Mouse (Mus musculus) ovary, postnatal 14 days (tissue): ENCODE data around the gene Dspp.

ENCODE experiments used
- DNase-seq: peaks from one replicate; pipeline ENCODE4 v3.0.0; 2022; ENCODE audit warnings: low spot score

Dspp gene

DNA sequence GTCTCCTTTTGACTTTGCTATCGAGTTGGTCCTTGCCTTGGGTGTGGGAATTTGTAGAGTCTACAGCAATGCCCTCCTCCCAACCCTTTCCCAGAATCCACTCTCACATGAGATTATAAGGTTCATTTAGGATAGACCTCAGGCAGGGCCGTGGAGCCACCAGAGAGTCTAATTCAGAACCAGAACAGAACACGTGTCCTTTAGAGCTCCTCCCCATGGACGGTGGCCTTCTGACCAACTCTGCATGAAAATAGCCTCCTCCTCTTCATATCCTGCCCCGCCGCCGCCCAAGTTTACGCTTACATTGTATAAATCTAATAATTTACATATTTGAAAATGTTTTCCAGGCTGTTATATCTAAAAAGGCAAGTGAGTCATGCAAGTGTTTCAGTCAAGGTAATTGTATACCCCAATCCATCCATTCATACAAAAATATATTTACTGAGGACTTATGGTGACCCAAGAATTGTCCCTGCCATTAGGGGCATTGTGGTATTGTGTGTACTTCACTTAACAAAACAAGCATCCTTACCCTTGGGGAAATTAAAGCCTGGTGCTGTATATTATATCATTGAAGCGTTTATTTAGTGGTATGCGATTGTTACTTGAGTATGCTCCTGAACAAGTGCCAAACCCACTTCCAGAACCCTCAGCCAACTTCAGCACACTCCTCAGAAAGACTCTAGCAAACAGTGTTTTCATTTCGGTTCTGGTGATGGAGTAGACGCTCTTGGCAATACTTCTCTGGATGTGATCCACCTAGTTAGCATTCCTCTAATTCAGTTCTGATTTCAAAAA lies 30.8 kb downstream of the Dspp start:
- DNase-seq: no peak

DNA sequence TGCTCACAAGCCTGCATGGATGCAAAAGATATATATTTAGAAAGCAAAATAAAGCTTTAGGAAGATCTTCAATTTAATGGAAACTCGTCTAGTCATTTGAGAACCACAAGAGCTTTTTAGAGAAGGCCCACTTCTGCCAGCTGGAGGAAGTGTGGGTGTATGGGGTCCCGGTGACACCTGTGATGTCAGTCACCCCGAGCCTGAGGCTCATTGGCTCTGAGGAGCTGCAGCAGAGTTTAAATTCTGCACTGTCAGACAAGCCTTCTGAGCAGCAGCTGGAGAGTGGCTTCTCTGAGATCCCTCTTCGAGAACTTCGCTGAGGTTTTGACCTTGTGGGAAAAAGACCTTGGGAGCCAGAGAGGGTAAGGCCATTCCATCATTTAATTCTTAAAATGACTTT lies 31.8 kb downstream of the Dspp start, which contains the start of gene Dmp1:
Dmp1 (plus strand) TSS at position 263 of the 400 bp plus-strand sequence.
- no peak for DNase-seq

DNA sequence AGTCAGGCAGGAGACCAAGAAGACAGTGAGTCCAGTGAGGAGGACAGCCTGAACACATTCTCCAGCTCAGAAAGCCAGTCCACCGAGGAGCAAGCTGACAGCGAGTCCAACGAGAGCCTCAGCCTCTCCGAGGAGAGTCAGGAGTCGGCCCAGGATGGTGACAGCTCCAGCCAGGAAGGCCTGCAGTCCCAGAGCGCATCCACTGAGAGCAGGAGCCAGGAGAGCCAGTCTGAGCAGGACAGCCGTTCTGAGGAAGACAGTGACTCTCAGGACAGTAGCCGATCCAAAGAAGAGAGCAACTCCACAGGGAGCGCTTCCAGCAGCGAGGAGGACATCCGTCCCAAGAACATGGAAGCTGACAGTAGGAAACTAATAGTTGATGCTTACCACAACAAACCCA lies 42.0 kb downstream of the Dspp start:
- DNase-seq: no peak

DNA sequence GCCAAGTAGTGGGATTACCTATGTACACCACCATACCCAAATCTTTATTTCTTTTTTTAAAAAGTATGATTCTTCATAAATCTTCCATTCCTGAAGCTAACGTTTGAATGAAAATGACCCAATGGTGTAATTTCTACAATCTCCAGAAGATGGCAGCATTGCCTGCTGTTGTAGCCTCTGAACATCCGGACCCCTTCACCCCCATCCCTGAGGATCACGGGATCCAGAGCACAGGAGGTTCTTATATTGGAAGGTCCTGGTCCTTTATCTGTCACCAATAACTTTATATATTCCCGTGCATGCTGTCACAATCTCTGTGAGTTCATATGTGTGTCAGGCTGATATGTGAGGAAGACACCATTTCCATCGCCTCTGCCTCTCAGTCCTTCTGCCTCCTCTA lies 48.4 kb downstream of the Dspp start:
- peak; percentile 29 for DNase-seq

DNA sequence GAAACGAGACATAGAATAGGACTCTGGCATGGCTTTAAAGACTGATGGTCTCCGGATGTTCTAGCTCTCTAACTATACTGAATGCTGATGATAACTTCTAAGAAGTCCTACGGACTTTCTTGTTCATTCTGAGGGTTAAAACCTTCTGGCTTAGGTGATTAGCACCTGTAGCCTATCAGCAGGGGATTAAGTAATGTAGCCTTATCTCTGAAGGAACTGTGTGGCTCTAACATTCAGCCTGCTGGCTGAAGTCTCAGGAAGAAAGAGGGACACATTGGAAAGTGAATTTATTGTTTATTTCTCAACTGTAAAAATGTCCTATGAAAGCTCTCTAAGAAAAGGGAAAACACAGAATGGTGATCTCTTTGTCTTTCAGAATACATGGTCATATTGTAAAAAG lies 53.8 kb downstream of the Dspp start:
- DNase-seq: no peak

DNA sequence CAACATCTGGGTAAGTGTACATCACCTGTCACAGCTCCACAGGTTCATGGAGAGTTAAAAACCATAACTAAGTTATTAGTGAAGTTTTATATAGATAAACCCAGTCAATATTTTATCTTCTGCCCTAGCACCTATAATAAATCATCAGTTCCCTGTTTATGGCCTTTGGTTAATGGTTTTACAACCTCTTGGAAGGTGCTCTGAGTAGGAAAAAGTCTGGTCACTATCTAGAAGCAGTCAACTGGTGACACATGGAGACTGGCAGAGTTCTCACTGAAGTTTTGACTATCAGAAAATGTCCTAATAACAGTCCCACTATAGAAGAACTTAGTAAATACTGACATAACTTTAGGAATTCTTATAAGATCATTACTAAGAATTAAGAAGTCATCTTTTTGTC lies 54.2 kb downstream of the Dspp start:
- no peak for DNase-seq

DNA sequence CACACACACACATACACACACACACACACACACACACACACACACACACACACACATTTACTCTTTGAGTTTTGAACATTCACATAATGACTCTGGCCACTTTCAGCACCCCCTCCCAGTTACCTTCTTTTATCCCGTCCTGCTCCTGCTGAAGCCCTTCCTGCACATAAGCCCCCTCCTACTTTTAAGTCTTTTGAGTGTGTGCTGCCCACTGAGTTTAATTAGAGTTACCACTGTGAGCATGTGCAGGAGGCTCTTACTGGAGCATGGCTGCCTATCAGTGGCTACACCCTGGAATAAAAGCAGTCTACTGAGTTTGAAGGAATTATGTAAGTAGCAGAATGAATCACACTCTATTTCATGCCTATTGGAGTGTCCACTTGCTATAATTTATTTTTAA lies 58.0 kb downstream of the Dspp start:
- no peak for DNase-seq
